Mouse (Mus musculus) brain, embryonic 18.5 days (tissue): ENCODE results near the gene Pum3.

Experiments used
- DNase-seq: peaks from one replicate; pipeline ENCODE4 v3.0.0-alpha.2; 2012; ENCODE audit warnings: low read depth, low spot score

Gene Pum3

GRCm38 (mm10) chr19:27429745-27430251, at the start of gene Pum3:
Gene Pum3, minus strand, starts transcription at chr19:27429825.
- DNase-seq: peak; percentile 100

DNA sequence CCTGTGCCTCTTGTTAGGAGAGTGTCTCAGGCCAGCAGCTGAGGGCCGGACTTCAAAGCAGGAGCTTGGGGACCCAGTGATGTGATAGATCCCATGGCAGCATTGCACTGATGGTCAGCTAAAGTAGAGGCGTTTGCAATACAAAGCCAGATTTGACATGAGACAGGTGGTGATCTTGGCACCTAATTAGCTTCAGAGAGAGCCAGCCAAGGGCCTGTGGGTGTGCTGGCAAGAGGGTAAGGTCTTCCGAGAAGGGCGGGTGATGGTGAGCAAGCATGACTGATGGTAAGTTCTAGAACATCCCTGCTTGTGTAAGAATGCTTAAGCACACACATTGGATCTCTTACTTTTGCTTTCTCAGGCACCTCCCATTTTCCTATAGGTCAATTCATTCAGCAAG, 37.1 kb upstream of the Pum3 start:
- no peak for DNase-seq

DNA sequence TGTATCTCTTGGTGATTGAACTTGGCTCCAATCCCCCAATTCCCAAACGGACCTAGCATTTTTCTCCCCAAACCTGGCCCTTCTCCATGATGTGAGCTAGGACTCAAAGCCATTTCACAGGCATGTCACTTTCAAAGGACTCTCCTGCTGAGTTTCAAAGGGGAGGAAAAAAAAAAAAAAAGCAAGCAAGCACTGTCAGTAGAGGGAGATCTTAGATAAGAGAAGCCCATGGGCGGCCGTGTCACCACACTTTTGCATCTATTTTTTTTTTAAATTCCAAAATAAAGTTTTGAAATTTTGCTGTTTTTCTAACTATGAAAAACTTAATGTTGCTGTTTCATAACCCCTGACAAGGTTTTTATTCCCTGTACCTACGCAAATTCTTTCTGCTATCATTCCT, 33.0 kb upstream of the Pum3 start:
- peak; percentile 20 for DNase-seq

DNA sequence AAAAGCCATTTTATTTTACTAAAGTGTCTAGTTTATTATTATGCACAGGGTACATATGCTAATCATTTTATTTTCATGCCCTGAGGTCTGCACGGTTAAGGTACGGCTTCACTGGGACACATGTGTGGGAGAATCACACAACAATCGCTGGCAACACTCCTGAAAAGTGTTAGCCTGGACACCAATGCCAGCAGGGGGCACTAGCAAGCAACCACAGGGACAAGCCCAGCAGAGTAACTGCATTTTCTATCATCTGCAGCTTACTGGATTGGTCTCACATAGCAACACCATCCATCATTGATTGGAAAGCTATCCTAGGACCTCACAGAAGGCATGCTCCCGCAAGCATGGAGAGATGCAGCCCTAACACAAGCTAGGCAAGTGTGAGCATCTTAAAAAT, 20.8 kb upstream of the Pum3 start:
- no peak for DNase-seq

DNA sequence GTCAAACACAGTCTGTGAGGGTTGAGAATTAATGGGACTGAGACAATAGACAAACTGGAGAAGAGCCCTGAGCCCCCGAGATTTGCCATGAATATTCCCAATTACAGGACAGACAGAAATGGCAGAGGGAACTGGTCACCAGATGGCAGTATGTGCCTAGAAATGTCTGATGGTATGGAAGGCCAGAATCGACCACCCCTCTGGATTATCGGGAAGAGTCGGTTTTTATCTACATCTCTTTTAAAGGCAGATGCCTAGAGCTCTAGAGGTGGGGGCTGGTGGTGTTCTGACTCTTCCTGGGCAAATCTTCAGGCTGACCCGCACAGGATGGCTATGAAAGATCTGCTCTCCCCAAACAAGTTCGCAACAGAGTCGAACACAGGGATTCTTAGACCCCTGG, 17.9 kb upstream of the Pum3 start:
- DNase-seq: no peak

DNA sequence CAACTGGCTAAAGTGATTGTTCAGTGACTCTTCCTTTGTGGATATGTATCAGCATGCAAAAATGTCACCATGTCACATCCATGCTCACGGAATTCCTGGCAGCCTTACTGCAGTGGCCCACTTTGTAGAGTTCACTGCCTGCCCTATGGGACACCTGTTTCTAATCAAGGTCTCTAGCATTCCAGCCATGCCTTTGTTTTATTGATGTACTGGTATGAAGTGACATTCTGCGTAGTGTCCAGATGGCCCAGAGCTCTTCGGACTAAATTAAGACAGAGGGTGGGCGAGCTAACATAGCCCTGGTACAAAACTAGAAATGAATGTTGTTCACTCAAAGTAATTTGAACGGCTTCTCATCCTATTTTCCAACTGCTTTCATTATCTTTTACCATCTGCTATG, 11.5 kb upstream of the Pum3 start:
- DNase-seq: no peak

DNA sequence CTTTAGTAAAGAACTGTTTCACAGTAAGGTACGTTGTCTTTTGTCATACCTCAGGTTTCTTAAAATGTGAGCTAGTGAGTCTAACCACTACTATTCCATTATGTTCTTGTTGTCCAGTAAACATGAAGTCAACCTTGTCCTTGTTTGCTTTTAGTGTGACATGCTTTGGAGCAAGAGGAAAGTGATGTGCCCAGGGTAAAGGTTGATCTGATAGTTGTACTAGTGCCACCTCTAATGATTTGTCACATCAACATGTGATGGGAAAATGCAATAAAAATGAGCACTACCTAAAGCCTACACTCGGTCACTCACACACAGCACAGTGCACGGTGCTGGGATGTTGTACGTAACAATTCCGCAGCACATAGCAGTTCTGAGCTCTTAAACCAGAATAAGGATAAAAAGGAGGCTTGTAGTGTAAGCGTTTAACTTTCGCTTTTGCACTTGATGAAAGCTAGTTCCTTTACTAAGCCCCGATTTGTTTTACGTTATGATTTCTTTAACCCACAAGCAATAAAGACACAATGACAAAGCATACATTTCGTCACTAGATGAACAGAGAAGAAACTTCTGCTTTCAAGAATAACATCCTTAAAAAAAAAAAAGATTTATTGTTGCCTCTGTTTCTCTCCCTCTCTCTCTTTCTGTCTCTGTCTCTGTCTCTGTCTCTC, 8.5 kb upstream of the Pum3 start:
- no peak for DNase-seq

DNA sequence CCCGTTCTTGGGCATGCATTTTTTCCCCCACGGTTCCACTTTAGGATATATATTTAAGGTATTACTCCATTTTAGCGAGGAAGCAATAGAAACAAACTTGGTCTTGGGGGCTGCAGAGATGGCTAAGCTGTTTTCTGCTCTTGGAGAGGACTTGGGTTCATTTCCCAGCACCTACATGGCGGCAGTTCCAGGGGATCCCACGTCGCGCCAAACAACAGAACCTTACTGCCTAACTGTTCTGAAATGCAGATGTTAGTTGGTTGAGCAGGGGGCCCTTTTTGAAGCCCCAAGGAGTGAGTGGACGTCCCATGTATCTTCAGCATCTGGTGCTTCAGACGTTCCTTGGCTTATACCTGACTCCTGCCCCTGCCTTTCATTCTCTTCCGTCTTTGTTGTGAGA, 781 bp upstream of the Pum3 start:
- DNase-seq: no peak

- no peak for DNase-seq
These were observed 344 bp downstream of the Pum3 start for GRCm38 (mm10) chr19:27429281-27429680.

- DNase-seq: no peak
These were observed 1.8 kb downstream of the Pum3 start for GRCm38 (mm10) chr19:27427865-27428264.

DNA sequence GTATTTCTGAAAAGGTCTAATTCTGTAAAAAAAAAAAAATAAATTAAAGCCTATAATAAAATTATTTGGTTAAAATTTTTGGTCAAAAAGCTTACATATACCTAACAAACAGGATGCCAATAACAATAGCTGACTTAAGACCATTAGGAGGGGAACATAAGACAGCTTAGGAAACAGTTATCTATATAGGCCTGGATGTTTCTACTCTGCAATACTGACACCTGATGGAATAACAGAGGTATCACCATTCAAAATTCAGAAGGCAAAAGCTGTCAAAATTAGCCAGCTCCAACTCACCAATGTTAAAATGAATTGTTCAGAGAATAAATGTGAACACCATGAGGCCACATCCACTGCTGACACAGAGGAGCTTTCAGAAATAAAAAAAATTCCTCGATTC, 3.2 kb downstream of the Pum3 start:
- no peak for DNase-seq

DNA sequence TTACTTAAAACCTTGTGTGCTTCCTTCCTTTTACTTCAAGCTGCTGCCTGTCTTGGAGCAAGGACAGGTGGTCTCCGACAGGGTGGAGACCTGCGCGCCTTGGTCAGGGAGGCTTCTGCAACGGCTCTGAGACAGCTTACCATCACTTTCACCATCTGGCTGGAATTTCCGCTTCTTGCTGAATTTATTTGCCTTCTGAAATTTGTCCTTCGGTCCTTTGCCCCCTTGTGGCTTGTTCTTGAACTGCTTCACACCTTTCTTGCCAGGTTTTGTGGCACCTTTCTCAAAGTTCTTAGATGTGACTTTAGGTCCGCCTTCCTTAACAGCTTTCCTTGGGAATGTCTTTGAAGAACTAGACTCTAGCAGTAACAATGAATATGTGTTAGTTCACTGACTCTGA, 4.0 kb downstream of the Pum3 start:
- DNase-seq: no peak

DNA sequence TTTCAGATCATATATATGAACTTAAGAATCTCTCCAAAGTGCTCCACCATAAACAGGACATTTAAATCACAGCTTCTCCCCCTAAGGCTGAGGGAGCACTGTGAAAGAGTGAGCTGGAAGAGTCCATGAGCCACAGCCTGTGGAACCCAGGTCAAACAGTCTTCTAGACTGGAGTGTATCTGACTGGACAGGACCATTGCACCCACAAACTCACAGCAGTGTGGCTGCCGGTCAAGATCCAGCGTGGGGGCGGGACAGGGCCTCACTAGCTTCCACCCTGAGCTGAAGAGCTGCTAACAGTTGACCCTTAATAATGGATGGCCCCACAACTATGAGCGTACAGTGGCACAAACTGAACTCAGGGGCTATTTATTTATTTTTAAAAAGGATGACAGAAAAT, 12.2 kb downstream of the Pum3 start:
- DNase-seq: no peak

GRCm38 (mm10) chr19:27416569-27416968, 13.1 kb downstream of the Pum3 start:
- no peak for DNase-seq

DNA sequence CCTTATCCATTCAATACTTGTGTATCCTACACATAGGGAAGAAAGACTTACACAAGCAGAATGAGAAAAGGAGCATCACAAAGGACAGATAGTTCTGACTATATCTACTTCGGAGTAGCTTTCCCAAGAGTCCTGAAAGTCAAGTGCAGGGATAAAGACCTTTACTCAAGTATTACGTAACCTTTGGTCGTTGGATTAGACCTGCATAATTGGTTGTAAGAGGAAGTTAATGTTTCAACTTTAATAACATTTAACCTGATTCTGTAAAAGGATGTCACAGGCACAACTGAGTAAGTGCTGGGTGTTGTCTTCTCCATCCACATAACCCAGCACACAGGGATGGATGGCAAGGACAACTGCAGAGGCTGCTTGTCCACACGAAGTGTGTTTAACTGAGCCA, 18.3 kb downstream of the Pum3 start:
- no peak for DNase-seq

DNA sequence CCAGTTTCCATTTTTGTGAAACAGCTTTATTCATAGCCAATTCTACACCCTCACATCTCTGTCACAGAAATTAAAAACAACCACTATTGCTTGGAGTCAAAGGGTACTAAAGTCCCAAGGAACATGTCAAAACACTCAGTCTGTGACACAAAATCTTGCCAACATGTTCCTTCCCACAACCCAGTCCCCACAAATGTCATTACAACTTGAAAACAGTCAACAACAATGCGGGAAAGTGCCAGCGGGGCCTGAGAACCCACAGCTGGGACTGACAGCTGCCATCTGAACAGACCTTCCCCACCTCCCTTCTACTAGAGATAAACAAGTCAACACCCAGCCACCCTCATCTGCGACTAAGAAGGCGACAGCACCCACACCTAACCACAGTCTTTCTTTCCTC, 18.9 kb downstream of the Pum3 start:
- DNase-seq: no peak

GRCm38 (mm10) chr19:27409782-27410181, 19.8 kb downstream of the Pum3 start:
- no peak for DNase-seq

DNA sequence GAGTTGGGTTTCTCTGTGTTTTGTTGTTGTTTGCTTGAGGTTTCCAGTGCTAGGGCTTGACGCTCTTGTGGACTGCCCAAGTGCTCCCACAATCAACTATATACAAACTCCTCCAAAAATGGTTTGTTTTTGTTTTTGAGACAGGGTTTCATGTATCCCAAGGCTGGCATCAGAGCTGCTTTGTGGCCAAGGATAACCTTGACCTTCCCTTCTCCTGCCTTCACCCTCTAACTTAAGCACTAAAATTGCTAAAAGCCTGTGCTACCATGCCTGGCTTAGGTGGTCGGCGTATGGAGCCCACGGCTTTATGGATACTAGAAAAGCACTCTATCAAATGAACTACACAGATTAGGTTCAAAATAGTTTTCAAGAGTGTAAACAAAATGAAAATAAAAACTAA, 20.4 kb downstream of the Pum3 start:
- DNase-seq: no peak

GRCm38 (mm10) chr19:27397797-27398196, 31.8 kb downstream of the Pum3 start:
- no peak for DNase-seq

- DNase-seq: no peak
These were observed 32.4 kb downstream of the Pum3 start for GRCm38 (mm10) chr19:27397223-27397622.

GRCm38 (mm10) chr19:27396719-27397118, 32.9 kb downstream of the Pum3 start:
- DNase-seq: no peak

GRCm38 (mm10) chr19:27395936-27396335, 33.7 kb downstream of the Pum3 start:
- DNase-seq: no peak

DNA sequence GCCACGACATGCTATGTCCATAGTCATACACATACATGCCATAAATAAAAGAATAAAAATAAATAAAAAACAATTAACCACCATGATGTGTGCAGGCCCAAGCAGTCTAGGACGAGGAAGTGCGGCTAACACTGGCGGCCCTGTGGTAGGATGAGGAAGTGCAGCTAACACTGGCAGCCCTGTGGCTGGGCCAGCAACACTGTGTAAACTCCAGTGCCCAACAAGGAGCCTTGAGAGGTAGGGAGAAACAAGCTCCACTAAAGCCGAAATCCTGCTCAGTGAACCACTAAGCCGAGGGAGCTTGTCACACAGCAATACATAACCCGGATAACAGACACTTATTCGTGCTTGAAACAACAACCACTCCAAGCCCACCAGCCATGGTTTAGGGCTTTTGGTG, 34.1 kb downstream of the Pum3 start:
- no peak for DNase-seq
